Mouse (Mus musculus): ENCODE measurements around the gene Pmf1. TPM values are rescaled to one million over a fixed set of nuclear protein-coding genes. Genes with fewer than 3 reads are reported as not detected.

Pmf1 gene
- total RNA-seq (2023), result 42.3 TPM

GRCm38 (mm10) chr3:88409741-88410644 lies at the start of gene Pmf1:
Pmf1 (minus strand) TSS chr3:88410331.

DNA sequence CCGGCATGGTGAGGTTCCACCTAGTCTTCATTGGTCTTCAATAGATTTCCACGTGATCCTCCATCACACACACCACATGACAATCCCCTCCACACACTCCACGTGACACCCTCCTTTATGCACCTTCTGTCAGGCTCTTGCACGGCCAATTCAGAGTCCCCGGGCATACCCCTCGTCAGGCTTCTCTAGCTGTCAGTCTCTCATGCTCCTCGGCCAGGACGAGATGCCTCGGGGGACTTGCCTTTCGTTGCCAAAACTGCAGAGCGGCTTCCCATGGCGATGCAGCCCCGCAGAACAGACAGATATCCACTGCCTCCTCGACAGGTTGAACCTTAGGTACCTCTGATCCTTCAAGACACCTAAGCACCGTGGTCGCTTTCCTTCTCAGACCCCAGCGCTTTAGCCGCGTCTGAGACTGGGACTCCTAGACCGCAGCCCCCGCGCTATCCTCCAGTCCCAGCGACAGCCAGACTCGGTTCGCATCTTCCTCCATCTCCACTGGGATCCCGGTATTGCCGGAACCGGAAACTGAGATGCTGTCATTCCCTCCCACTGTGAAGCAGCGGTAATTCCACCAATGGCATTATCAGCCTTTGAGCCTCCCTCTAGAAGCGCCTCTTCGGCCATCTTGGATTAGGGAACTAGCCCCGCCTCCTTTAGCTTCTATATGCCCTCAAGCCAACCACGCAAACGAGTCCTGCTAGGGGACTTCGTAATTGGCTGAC lies 14.6 kb upstream of the Pmf1 start, which contains the start of gene Slc25a44:
Gene Slc25a44, minus strand, starts transcription at position 535 of the 725 bp plus-strand sequence.

DNA sequence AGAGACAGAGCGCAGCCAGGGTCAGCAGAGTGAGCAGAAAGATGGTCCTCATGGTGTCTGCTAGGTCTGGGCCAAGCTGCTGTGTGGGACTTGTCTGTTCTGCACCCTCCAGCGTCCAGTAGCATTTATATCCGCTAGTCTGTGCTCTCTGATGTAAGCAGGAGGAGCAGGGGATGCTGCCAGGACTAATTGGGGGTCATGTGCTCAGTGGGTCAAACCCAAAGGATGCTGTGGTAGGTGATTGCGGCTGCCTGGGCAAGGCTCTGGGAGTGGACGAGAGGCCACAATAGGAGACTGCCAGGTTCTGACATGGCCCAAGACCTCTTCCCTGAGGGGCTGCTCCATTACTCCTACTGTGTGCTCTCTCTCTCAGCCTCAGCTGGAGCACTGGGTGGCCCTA lies 25.8 kb downstream of the Pmf1 start, which contains the start of gene Bglap:
Gene Bglap, minus strand, starts transcription at position 101 of the 400 bp plus-strand sequence.

GRCm38 (mm10) chr3:88378599-88378998 lies 31.5 kb downstream of the Pmf1 start, which contains the start of gene Bglap2:
Bglap2 (minus strand) TSS chr3:88378699.

GRCm38 (mm10) chr3:88372643-88373042 lies 37.5 kb downstream of the Pmf1 start, which contains the start of gene Bglap3:
Bglap3 (minus strand) TSS chr3:88372743.

DNA sequence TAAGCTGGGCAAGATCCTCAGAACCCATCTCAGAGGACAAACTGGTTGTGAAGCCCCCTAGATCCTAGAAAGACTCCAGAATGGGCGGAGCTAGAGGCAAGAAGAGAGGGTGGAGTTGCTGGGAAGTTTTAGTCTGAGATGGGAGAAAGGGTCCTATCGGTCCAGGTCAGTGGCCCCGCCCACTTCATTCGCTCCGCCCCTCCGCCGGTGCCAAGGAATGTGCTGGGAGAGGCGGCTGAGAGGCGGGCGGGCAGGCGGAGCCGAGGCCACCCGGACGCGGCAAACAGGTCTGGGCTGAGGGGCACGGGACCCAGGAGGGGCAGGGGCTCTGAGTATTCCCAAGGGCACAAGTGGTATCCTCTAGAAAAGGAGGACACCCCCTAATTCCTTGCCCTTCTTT lies 45.8 kb downstream of the Pmf1 start, which contains the start of gene Paqr6:
Gene Paqr6, plus strand, starts transcription at position 248 of the 400 bp plus-strand sequence.

Other genes starting within 250 kb of the Pmf1 start
- gene Rhbg, start 155.6 kb downstream of the Pmf1 start, total RNA-seq (2023), result not detected
- not detected for gene Gm38392, start 123.1 kb downstream of the Pmf1 start, total RNA-seq (2023)
- gene Tsacc, start 113.3 kb downstream of the Pmf1 start, total RNA-seq (2023), result 4.2 TPM
- gene Cct3, start 113.2 kb downstream of the Pmf1 start, total RNA-seq (2023), result 188 TPM
- gene Glmp, start 85.3 kb downstream of the Pmf1 start, total RNA-seq (2023), result 116 TPM
- 2.6 TPM for gene Tmem79, start 74.2 kb downstream of the Pmf1 start, total RNA-seq (2023)
- 136 TPM for gene Smg5, start 74.1 kb downstream of the Pmf1 start, total RNA-seq (2023)
- gene Paqr6, start 45.7 kb downstream of the Pmf1 start, total RNA-seq (2023), result 3.7 TPM
- not detected for gene Bglap3, start 37.6 kb downstream of the Pmf1 start, total RNA-seq (2023)
- not detected for gene Bglap2, start 31.6 kb downstream of the Pmf1 start, total RNA-seq (2023)
- not detected for gene Bglap, start 25.9 kb downstream of the Pmf1 start, total RNA-seq (2023)
- gene Slc25a44, start 14.8 kb upstream of the Pmf1 start, total RNA-seq (2023), result 16.3 TPM
- gene Sema4a, start 50.9 kb upstream of the Pmf1 start, total RNA-seq (2023), result 98.8 TPM
- gene Lmna, start 99.6 kb upstream of the Pmf1 start, total RNA-seq (2023), result 27.9 TPM
- gene Mex3a, start 122.1 kb upstream of the Pmf1 start, total RNA-seq (2023), result 3.0 TPM
- not detected for gene Rab25, start 138.0 kb upstream of the Pmf1 start, total RNA-seq (2023)
- gene Lamtor2, start 142.7 kb upstream of the Pmf1 start, total RNA-seq (2023), result 78.7 TPM
- 50.1 TPM for gene Ubqln4, start 143.4 kb upstream of the Pmf1 start, total RNA-seq (2023)
- gene Ssr2, start 165.5 kb upstream of the Pmf1 start, total RNA-seq (2023), result 78.1 TPM
- gene Arhgef2, start 195.6 kb upstream of the Pmf1 start, total RNA-seq (2023), result 165 TPM
- not detected for gene Rxfp4, start 242.8 kb upstream of the Pmf1 start, total RNA-seq (2023)